Mouse (Mus musculus): ENCODE data around the gene Pam.

- no peak for TF ChIP-seq CTCF (IDR thresholded peaks at IDR 0.05 in 2 of 3, conservative IDR thresholded peaks at IDR 0.05 in 1 of 3; ENCODE audit: control insufficient read depth in 1 of 3, insufficient read depth in 1 of 3, low read depth in 2 of 3, low read length in 3 of 3, poor library complexity in 1 of 3, severe bottlenecking in 1 of 3)
- peak; percentile 28; the same call in 1 of the 2 replicates for TF ChIP-seq TAL1 (IDR thresholded peaks at IDR 0.05; ENCODE audit: low read length)
- TF ChIP-seq ZMIZ1 (IDR thresholded peaks at IDR 0.05; ENCODE audit: low read depth, low read length), result no peak
- TF ChIP-seq POLR2AphosphoS5 (IDR thresholded peaks at IDR 0.05; ENCODE audit: borderline replicate concordance, low read depth, low read length), result no peak
- 0 out of 4 replicates have a peak, but pooled peaks of 1 of the 2 experiments have one; percentile 10 for TF ChIP-seq POLR2A (IDR thresholded peaks at IDR 0.05; ENCODE audit: control insufficient read depth in 1 of 2, insufficient read depth in 1 of 2, low read depth in 1 of 2, low read length in 2 of 2, poor library complexity in 1 of 2)
- peak; percentile 71 to 80 for TF ChIP-seq EP300 (IDR thresholded peaks at IDR 0.05; ENCODE audit: low read depth in 1 of 2, low read length in 2 of 2)
- no peak for TF ChIP-seq KAT2A (conservative IDR thresholded peaks at IDR 0.05; ENCODE audit: low read depth, low read length)
Measured at GRCm38 (mm10) chr1:97781674-97782073, 313.8 kb downstream of the Pam start.
